Mouse (Mus musculus): Measurements from ENCODE around the gene AL731706.1.

DNA sequence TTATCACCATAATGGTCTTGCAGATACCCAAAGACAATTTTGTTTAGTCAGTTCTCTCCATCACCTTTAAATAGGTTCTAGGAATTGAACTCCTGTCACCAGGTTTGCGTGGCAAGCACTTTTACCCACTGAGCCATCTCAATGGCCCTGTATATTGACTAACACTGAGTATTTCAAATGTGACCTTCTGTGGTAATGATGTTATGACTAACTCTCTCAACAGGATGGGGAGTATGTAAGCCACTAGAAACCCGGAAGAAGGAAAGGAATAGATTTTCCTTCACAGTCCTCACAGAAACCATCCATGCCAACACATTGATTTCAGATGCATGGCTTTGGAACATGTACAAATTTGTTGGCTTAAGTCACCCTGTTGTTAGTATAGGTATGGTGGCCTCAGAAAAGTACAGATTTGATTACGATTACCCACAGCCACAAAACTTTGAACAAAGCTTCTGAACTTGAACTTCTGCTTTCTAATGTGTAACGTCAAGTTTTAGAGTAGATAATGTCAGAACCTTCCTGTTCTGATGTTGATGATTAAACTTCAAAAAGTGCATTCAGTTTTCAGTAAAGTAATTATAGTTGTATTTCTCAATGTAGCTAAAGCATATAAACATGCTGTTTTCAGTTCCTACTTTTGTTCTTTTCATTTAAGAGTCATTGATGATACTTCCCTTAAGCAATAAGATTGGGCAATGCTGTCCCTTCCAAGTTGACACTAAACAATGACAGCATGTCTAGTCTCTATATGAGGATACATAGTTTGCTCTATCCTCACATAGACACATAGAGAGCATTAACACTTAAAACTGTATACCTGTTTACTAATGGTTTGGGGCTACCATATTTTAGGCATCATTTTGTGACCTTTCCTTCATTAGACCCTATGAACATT, 45.5 kb upstream of the AL731706.1 start:
- TF ChIP-seq CTCF (IDR thresholded peaks at IDR 0.05) (no peak), EP300 (IDR thresholded peaks at IDR 0.05) (no peak)

Data from lung, postnatal 0 days (tissue).